Mouse (Mus musculus): ENCODE data around the gene March9.
"Not testable (repeated sequence)": the region's sequence is repeated elsewhere in the genome, so short reads cannot be mapped to it uniquely, and the experiment has no call there.

GRCm38 (mm10) chr10:127062101-127062500, 2.1 kb upstream of the March9 start:
- not testable (repeated sequence) for TF ChIP-seq CTCF (conservative IDR thresholded peaks at IDR 0.05; ENCODE audit: low read length); POU5F1 (IDR thresholded peaks at IDR 0.05; ENCODE audit: borderline replicate concordance, low read length)

All from E14TG2a.4 (cell line).